ENCODE assay signal across 12 mouse cellular contexts in genomic region chr9:119950434-119950833, GRCm38 (mm10). TPM values are rescaled to one million over a fixed set of nuclear protein-coding genes. Genes with fewer than 3 reads are reported as not detected.
DNase-seq lines count a peak whose midpoint lies in the region; ATAC-seq and TF ChIP-seq lines count a peak whose summit lies in the region.
"Had no signal": no experiment of that assay in that cellular context is flagged by ENCODE, and none has a peak within 500 bp of the region (broad histone marks: within the 10 kb centered on the region; RNA-seq: fewer than 3 reads in every experiment).

No protein-coding gene starts in this region.

- TF ChIP-seq CTCF in lung, postnatal 0 days (IDR thresholded peaks at IDR 0.05), result no peak

- 56% methylated on average over 6 of the region's 6 CpGs for WGBS in hindbrain, embryonic 13.5 days
- WGBS in hindbrain, embryonic 11.5 days, result 59% methylated on average over 6 of the region's 6 CpGs
- WGBS in lung, postnatal 0 days, result 45% methylated on average over 6 of the region's 6 CpGs
- WGBS in embryonic facial prominence, embryonic 11.5 days, result 34% methylated on average over 6 of the region's 6 CpGs

- TF ChIP-seq EP300 in lung, postnatal 0 days (IDR thresholded peaks at IDR 0.05), result no peak

- peaks cover 6% of the 10 kb centered on the region for H3K4me1 ChIP-seq in hindbrain, embryonic 13.5 days (replicated peaks)
- no peaks in the 10 kb centered on the region for H3K4me1 ChIP-seq in hindbrain, embryonic 11.5 days (replicated peaks; ENCODE audit: control insufficient read depth, insufficient read depth, low read length)
- H3K4me1 ChIP-seq in lung, postnatal 0 days (ENCODE audit: insufficient read depth, low read depth, low read length), result no peaks in the 10 kb centered on the region
- H3K4me1 ChIP-seq in embryonic facial prominence, embryonic 11.5 days (ENCODE audit: control insufficient read depth, insufficient read depth, low read length), result no peaks in the 10 kb centered on the region
- H3K4me1 ChIP-seq: neural tube, embryonic 12.5 days had no signal

- no peaks in the 10 kb centered on the region for H3K36me3 ChIP-seq in hindbrain, embryonic 13.5 days
- no peaks in the 10 kb centered on the region for H3K36me3 ChIP-seq in hindbrain, embryonic 11.5 days (ENCODE audit: control insufficient read depth, insufficient read depth, low read length)
- no peaks in the 10 kb centered on the region for H3K36me3 ChIP-seq in lung, postnatal 0 days (ENCODE audit: insufficient read depth, low read length)
- no peaks in the 10 kb centered on the region for H3K36me3 ChIP-seq in embryonic facial prominence, embryonic 11.5 days (replicated peaks; ENCODE audit: control insufficient read depth, insufficient read depth, low read depth, low read length)
- H3K36me3 ChIP-seq: embryonic facial prominence, embryonic 13.5 days; limb, embryonic 12.5 days; neural tube, embryonic 12.5 days had no signal

- H3K9me3 ChIP-seq in hindbrain, embryonic 13.5 days, result no peaks in the 10 kb centered on the region
- H3K9me3 ChIP-seq in hindbrain, embryonic 11.5 days (ENCODE audit: control insufficient read depth, low read length), result no peaks in the 10 kb centered on the region
- H3K9me3 ChIP-seq in lung, postnatal 0 days (ENCODE audit: low read length), result no peaks in the 10 kb centered on the region
- no peaks in the 10 kb centered on the region for H3K9me3 ChIP-seq in embryonic facial prominence, embryonic 11.5 days (replicated peaks; ENCODE audit: control insufficient read depth, low read length)
- H3K9me3 ChIP-seq: embryonic facial prominence, embryonic 13.5 days; limb, embryonic 12.5 days; neural tube, embryonic 12.5 days had no signal

- no peaks in the 10 kb centered on the region for H3K27me3 ChIP-seq in hindbrain, embryonic 13.5 days
- H3K27me3 ChIP-seq in hindbrain, embryonic 11.5 days (ENCODE audit: control insufficient read depth, insufficient read depth, low read length), result no peaks in the 10 kb centered on the region
- no peaks in the 10 kb centered on the region for H3K27me3 ChIP-seq in lung, postnatal 0 days (replicated peaks; ENCODE audit: insufficient read depth, low read length)
- H3K27me3 ChIP-seq in embryonic facial prominence, embryonic 11.5 days (ENCODE audit: control insufficient read depth, insufficient read depth, low read length), result no peaks in the 10 kb centered on the region
- H3K27me3 ChIP-seq: embryonic facial prominence, embryonic 13.5 days; limb, embryonic 12.5 days; neural tube, embryonic 12.5 days had no signal

- no peak overlapping the region for H3K4me2 ChIP-seq in hindbrain, embryonic 13.5 days
- no peak overlapping the region for H3K4me2 ChIP-seq in hindbrain, embryonic 11.5 days (replicated peaks; ENCODE audit: low read depth, low read length)
- H3K4me2 ChIP-seq in lung, postnatal 0 days (replicated peaks; ENCODE audit: low read depth, low read length), result no peak overlapping the region
- no peak overlapping the region for H3K4me2 ChIP-seq in embryonic facial prominence, embryonic 11.5 days (ENCODE audit: low read depth, low read length)
- H3K4me2 ChIP-seq: embryonic facial prominence, embryonic 13.5 days; limb, embryonic 12.5 days; neural tube, embryonic 12.5 days had no signal

- no peak for ATAC-seq in hindbrain, embryonic 13.5 days (ENCODE audit: low FRiP score)
- no peak for ATAC-seq in hindbrain, embryonic 11.5 days (ENCODE audit: low FRiP score)
- ATAC-seq in lung, postnatal 0 days, result peak; percentile 69
- ATAC-seq in embryonic facial prominence, embryonic 11.5 days (replicated peaks; ENCODE audit: insufficient number of reproducible peaks, low FRiP score, low TSS enrichment, low read depth), result no peak

- no peak overlapping the region for H3K4me3 ChIP-seq in hindbrain, embryonic 13.5 days
- H3K4me3 ChIP-seq in hindbrain, embryonic 11.5 days (ENCODE audit: low read depth, low read length), result no peak overlapping the region
- no peak overlapping the region for H3K4me3 ChIP-seq in lung, postnatal 0 days (ENCODE audit: low read depth, low read length)
- H3K4me3 ChIP-seq in embryonic facial prominence, embryonic 11.5 days (ENCODE audit: low read depth, low read length), result no peak overlapping the region
- H3K4me3 ChIP-seq: embryonic facial prominence, embryonic 13.5 days; limb, embryonic 12.5 days; neural tube, embryonic 12.5 days had no signal

- peak overlapping the region; percentile 24; the same call in 1 of the 2 replicates for H3K9ac ChIP-seq in hindbrain, embryonic 13.5 days
- no peak overlapping the region for H3K9ac ChIP-seq in hindbrain, embryonic 11.5 days (ENCODE audit: low read depth, low read length)
- H3K9ac ChIP-seq in lung, postnatal 0 days (replicated peaks; ENCODE audit: low read depth), result no peak overlapping the region
- H3K9ac ChIP-seq in embryonic facial prominence, embryonic 11.5 days (replicated peaks; ENCODE audit: low read length), result peak overlapping the region; percentile 13; the same call in 1 of the 2 replicates
- H3K9ac ChIP-seq: embryonic facial prominence, embryonic 13.5 days; limb, embryonic 12.5 days; neural tube, embryonic 12.5 days had no signal

- DNase-seq in hindbrain, embryonic 11.5 days (ENCODE audit: low spot score), result no peak
- peak; percentile 42 for DNase-seq in lung, postnatal 0 days (ENCODE audit: low spot score)
- no peak for DNase-seq in lung, postnatal 25 days (ENCODE audit: low spot score)
- DNase-seq in embryonic facial prominence, embryonic 11.5 days (ENCODE audit: low spot score), result no peak
- peak; percentile 47 for DNase-seq in lung, postnatal 10 days
- DNase-seq in gastrocnemius, postnatal 4 days (ENCODE audit: low spot score in 2 of 2), result no peak
- DNase-seq: cerebellum, adult 2 months had no signal

- H3K27ac ChIP-seq in hindbrain, embryonic 13.5 days, result 0 out of 2 replicates have a peak overlapping the region, but pooled peaks have one; percentile 13
- H3K27ac ChIP-seq in hindbrain, embryonic 11.5 days (ENCODE audit: low read depth, low read length), result no peak overlapping the region
- no peak overlapping the region for H3K27ac ChIP-seq in lung, postnatal 0 days (ENCODE audit: low read length)
- H3K27ac ChIP-seq in embryonic facial prominence, embryonic 11.5 days (replicated peaks; ENCODE audit: low read depth, low read length), result no peak overlapping the region
- H3K27ac ChIP-seq: embryonic facial prominence, embryonic 13.5 days; limb, embryonic 12.5 days; neural tube, embryonic 12.5 days had no signal

RNA-seq across cellular contexts. Expression of gene Ttc21a, which starts 13.0 kb away (rescaled TPM):
- polyA plus RNA-seq in hindbrain, embryonic 13.5 days (2015; fragmentation: Nextera tagmentation; extraction: Ambion mirVana), result 0.65 and 1.2 TPM in 2 replicates
- polyA plus RNA-seq in hindbrain, embryonic 11.5 days (2014; fragmentation: Nextera tagmentation; extraction: Ambion mirVana), result 0.23 and 0.60 TPM in 2 replicates
- 1.8 and 2.3 TPM in 2 replicates for polyA plus RNA-seq in lung, postnatal 0 days (2015; fragmentation: Nextera tagmentation; extraction: Ambion mirVana)
- polyA plus RNA-seq in embryonic facial prominence, embryonic 11.5 days (2014; fragmentation: Nextera tagmentation; extraction: Ambion mirVana), result 0.10 and 0.33 TPM in 2 replicates
- under 1 TPM; 0.15 to 0.34 TPM for total RNA-seq in gastrocnemius, postnatal 4 days (2021)
- total RNA-seq: gastrocnemius, adult 18-20 months had no signal

RNA-seq across cellular contexts. Expression of gene Gorasp1, which starts 13.1 kb away (rescaled TPM):
- polyA plus RNA-seq in hindbrain, embryonic 13.5 days (2015; fragmentation: Nextera tagmentation; extraction: Ambion mirVana), result 26.0 and 27.9 TPM in 2 replicates
- polyA plus RNA-seq in hindbrain, embryonic 11.5 days (2014; fragmentation: Nextera tagmentation; extraction: Ambion mirVana), result 17.3 and 18.5 TPM in 2 replicates
- 16.5 and 16.7 TPM in 2 replicates for polyA plus RNA-seq in lung, postnatal 0 days (2015; fragmentation: Nextera tagmentation; extraction: Ambion mirVana)
- 18.3 and 20.1 TPM in 2 replicates for polyA plus RNA-seq in embryonic facial prominence, embryonic 11.5 days (2014; fragmentation: Nextera tagmentation; extraction: Ambion mirVana)
- total RNA-seq in gastrocnemius, postnatal 4 days (2021), result 10 to 100 TPM; 18.8 to 25.2 TPM

RNA-seq across cellular contexts. Expression of gene Csrnp1, which starts 34.0 kb away (rescaled TPM):
- polyA plus RNA-seq in hindbrain, embryonic 13.5 days (2015; fragmentation: Nextera tagmentation; extraction: Ambion mirVana), result 1.2 and 1.7 TPM in 2 replicates
- 0.62 and 1.3 TPM in 2 replicates for polyA plus RNA-seq in hindbrain, embryonic 11.5 days (2014; fragmentation: Nextera tagmentation; extraction: Ambion mirVana)
- polyA plus RNA-seq in lung, postnatal 0 days (2015; fragmentation: Nextera tagmentation; extraction: Ambion mirVana), result 9.4 and 10.5 TPM in 2 replicates
- 1.5 and 2.1 TPM in 2 replicates for polyA plus RNA-seq in embryonic facial prominence, embryonic 11.5 days (2014; fragmentation: Nextera tagmentation; extraction: Ambion mirVana)
- 1 to 10 TPM; 4.5 to 5.4 TPM for total RNA-seq in gastrocnemius, postnatal 4 days (2021)

RNA-seq across cellular contexts. Expression of gene Wdr48, which starts 55.8 kb away (rescaled TPM):
- polyA plus RNA-seq in hindbrain, embryonic 13.5 days (2015; fragmentation: Nextera tagmentation; extraction: Ambion mirVana), result 63.2 and 65.3 TPM in 2 replicates
- 64.0 and 71.8 TPM in 2 replicates for polyA plus RNA-seq in hindbrain, embryonic 11.5 days (2014; fragmentation: Nextera tagmentation; extraction: Ambion mirVana)
- polyA plus RNA-seq in lung, postnatal 0 days (2015; fragmentation: Nextera tagmentation; extraction: Ambion mirVana), result 27.8 and 30.3 TPM in 2 replicates
- polyA plus RNA-seq in embryonic facial prominence, embryonic 11.5 days (2014; fragmentation: Nextera tagmentation; extraction: Ambion mirVana), result 64.0 and 74.8 TPM in 2 replicates
- total RNA-seq in gastrocnemius, postnatal 4 days (2021), result 10 to 100 TPM; 28.4 to 30.0 TPM

Comparison
In these comparisons a context has a peak if more than half of its experiments do, and no peak if none do; other contexts are left out.
1. H3K9ac ChIP-seq: peak in hindbrain, embryonic 13.5 days (single experiment) and embryonic facial prominence, embryonic 11.5 days (single experiment); none in hindbrain, embryonic 11.5 days (single experiment) and lung, postnatal 0 days (single experiment).
2. DNase-seq: peak in lung, postnatal 0 days (single experiment) and lung, postnatal 10 days (single experiment); none in hindbrain, embryonic 11.5 days (single experiment), lung, postnatal 25 days (single experiment), embryonic facial prominence, embryonic 11.5 days (single experiment) and gastrocnemius, postnatal 4 days (0 of 2).